Mouse (Mus musculus): ENCODE results near the gene Atp1b4. TPM values are rescaled to one million over a fixed set of nuclear protein-coding genes. Genes with fewer than 3 reads are reported as not detected.

Gene Atp1b4
- total RNA-seq (2023), result not detected in 4 replicates

GRCm38 (mm10) chrX:38315884-38316283 is at the start of gene Atp1b4:
TSS of gene Atp1b4 (plus strand) at chrX:38316184.

Other genes starting within 250 kb of the Atp1b4 start
- not detected in 4 replicates for gene Rhox10, start 249.7 kb upstream of the Atp1b4 start, total RNA-seq (2023)
- gene Rhox11, start 231.0 kb upstream of the Atp1b4 start, total RNA-seq (2023), result not detected in 4 replicates
- not detected in 4 replicates for gene Rhox12, start 205.3 kb upstream of the Atp1b4 start, total RNA-seq (2023)
- not detected in 4 replicates for gene Rhox13, start 195.0 kb upstream of the Atp1b4 start, total RNA-seq (2023)
- 29.9 to 37.1 TPM (median 34.0 TPM) in 4 replicates for gene Zbtb33, start 126.4 kb upstream of the Atp1b4 start, total RNA-seq (2023)
- gene Tmem255a, start 63.7 kb upstream of the Atp1b4 start, total RNA-seq (2023), result 0.39 to 1.5 TPM (median 0.52 TPM) in 4 replicates
- gene Lamp2, start 140.3 kb downstream of the Atp1b4 start, total RNA-seq (2023), result 72.5 to 81.7 TPM (median 78.3 TPM) in 4 replicates